Mouse (Mus musculus): Measurements from ENCODE around the gene Cyp2c29. TPM values are rescaled to one million over a fixed set of nuclear protein-coding genes. Genes with fewer than 3 reads are reported as not detected.

The Cyp2c29 gene
- 0.51 TPM for polyA plus RNA-seq (2015; fragmentation: Illumina TruSeq; extraction: RNeasy Lipid Tissue Mini Kit (QIAGEN cat#74804); ENCODE audit: low read depth, low replicate concordance)

GRCm38 (mm10) chr19:39269105-39269504, at the start of gene Cyp2c29:
TSS of gene Cyp2c29 (plus strand) at chr19:39269405.

Other genes starting within 250 kb of the Cyp2c29 start
- gene Cyp2c65, start 208.4 kb upstream of the Cyp2c29 start, polyA plus RNA-seq (2015; fragmentation: Illumina TruSeq; extraction: RNeasy Lipid Tissue Mini Kit (QIAGEN cat#74804); ENCODE audit: low read depth, low replicate concordance) = not detected
- not detected for gene Cyp2c66, start 155.5 kb upstream of the Cyp2c29 start, polyA plus RNA-seq (2015; fragmentation: Illumina TruSeq; extraction: RNeasy Lipid Tissue Mini Kit (QIAGEN cat#74804); ENCODE audit: low read depth, low replicate concordance)
- gene Cyp2c38, start 193.7 kb downstream of the Cyp2c29 start, polyA plus RNA-seq (2015; fragmentation: Illumina TruSeq; extraction: RNeasy Lipid Tissue Mini Kit (QIAGEN cat#74804); ENCODE audit: low read depth, low replicate concordance) = not detected
- gene Cyp2c39, start 241.5 kb downstream of the Cyp2c29 start, polyA plus RNA-seq (2015; fragmentation: Illumina TruSeq; extraction: RNeasy Lipid Tissue Mini Kit (QIAGEN cat#74804); ENCODE audit: low read depth, low replicate concordance) = not detected